Mouse (Mus musculus) lung, postnatal 14 days (tissue): ENCODE data around the gene Vav2.

Experiments used
- DNase-seq: peaks from one replicate; pipeline ENCODE4 v3.0.0; 2021

Vav2 gene

DNA sequence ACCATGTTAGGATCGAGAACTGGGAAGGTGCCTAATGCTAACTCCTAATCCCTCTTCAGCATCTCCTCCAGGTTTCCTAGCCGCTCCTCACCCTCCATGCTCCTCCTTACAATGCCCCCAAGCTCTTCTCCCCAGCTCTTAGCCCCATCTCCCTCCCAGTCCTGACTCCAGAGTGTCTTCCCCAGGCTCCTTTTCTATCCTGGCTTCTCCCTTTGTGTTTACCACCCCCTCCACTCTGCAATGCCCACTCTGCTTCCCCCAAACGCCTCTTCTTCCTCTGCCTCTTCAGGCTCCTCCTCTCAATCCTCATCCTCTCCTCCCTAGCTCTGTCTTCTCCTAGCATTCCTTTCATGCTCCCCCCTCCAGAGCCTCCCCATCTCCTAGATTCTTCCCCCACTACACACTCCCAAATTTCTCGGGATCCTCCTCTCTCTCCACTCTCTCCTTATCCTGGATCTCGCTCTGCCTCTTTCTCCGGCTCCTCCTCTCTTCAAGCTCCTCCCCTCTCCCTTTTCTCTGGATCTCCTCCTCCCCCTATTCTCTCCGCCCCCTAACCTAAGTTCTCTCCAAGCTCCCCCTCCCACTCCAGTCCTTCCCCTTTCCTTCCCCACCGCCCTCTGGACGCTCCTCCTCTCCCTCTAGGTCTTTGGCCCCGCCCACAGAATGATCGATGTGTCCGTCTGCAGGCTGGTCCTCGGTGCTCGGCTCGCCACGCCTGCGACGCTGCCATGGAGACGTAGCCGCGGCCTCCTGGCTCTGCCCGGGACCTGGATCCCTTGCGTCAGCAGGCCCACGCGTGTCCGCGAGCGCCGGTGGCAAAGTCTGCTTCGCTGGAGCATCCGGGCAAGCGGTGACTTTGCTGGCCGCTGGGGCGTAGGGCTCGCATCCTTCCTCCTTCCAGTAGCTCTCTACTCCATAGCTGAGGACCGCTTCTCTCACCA lies 15.2 kb upstream of the Vav2 start, which contains the start of gene Brd3os:
Gene Brd3os (plus strand): TSS at position 558 of the 941 bp plus-strand sequence.
- DNase-seq, result peak; percentile 94

DNA sequence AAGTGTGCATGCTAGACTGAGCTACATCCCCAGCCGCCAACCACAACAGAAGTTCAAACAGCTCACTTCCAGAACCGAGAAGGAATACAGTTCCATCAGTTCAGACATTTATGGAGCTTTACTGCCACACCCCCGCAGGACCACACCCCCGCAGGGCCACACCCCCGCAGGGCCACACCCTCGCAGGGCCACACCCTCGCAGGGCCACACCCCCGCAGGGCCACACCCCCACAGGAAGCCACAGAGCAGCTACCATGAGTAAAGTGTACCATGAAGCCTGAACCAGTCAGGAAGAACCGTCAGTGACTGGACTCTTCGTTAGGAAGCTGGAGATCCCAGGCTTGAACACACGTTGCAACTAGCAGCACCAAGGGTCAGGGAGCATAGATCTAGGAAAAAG lies 11.4 kb upstream of the Vav2 start:
- DNase-seq, result no peak

DNA sequence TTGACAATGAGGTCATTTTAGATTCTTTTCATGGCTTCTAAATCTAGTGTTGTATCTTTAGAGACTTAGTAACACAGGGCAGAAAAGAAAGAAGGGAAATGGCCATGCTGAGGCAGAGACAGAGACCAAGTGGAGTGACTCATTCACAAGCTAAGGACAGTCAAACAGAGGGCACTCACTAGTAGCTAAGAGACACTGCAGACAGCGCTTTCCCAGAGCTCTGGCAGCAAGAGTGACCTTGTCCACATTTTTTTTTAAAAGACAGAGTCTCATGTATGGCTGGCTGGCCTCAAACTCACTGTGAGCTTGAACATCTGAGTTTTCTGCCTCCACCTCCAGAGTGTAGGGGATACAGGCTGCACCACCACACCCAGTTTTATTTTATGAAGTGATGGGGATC lies 11.0 kb upstream of the Vav2 start:
- no peak for DNase-seq

DNA sequence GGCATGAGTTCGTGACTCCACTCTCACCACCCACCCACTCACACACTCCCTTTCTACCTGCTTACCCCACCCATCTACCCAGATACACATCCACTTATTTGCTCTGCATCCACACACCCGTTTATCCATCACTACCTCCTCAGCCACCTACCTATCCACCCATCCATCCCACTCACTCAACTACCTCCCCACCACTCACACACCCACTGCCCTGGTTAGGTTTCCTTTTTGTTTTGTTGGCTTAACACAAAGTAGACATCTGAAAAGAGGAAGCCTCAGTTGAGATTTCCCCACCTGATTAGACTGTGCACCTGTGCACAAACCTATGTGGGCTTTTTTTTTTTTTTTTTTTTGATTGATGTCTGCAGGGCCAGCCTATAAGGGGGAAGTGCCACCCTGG lies 5.8 kb upstream of the Vav2 start:
- DNase-seq, result no peak

DNA sequence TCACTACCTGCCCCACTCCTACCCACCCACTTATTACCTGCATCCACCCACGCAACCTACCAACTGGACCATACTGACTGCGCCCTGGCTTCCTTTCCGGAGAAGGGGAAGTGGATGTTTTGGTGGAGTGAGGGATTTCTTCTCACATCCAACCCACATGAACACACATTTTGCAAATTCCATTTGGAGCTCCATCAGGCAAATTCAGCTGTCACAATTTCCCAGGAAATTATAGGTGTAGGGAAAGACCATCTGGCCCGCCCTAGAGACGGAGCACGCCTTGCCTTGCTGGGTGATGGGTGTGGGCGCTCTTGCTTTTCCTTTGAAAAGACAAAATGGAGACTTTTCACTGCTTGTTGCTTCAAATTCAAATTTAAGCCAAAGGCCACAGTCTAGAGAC lies 3.8 kb upstream of the Vav2 start:
- DNase-seq, result no peak

DNA sequence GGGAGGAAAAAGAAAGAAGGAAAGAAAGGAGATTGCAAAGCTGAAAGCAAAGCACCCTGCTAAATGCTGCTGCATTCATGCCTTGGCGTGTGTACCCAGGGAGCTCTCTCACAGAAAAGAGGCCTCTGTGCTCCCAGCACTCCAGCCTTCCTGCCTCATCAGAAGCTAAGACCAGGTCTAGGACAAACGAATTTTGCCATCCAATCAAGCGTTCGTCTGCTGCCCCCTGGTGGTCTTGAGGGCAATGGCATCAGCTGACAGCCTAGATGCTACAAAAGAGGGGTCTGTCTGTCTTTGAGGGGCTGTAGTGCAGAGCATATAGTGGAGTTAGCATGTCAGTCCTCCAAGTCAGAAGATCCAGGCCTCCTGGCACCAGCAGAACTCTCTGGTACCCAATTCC lies 1.2 kb upstream of the Vav2 start:
- DNase-seq, result peak; percentile 92

DNA sequence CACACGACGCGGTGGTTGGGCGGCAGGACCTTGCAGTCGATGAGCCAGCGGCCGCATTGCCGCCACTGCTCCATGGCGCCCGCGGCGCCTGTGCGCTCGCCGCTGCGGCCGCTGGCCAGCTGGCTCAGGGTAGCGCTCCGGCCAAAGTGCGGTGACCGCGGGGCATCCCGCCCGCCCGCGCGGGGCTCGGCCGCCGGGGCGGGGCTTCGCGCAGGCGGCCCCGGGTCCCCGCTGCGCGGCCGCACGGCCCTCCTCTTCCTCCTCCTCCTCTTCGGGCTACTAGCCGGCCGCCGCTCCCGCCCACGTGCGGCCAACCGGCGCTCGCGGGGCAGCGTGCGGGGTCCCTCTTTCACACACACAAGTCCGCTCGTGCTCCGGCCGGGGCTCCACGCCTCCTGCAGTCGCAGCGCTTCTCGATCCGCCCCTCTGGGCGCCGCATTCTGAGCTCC lies 403 bp downstream of the Vav2 start:
- DNase-seq, result peak; percentile 55

DNA sequence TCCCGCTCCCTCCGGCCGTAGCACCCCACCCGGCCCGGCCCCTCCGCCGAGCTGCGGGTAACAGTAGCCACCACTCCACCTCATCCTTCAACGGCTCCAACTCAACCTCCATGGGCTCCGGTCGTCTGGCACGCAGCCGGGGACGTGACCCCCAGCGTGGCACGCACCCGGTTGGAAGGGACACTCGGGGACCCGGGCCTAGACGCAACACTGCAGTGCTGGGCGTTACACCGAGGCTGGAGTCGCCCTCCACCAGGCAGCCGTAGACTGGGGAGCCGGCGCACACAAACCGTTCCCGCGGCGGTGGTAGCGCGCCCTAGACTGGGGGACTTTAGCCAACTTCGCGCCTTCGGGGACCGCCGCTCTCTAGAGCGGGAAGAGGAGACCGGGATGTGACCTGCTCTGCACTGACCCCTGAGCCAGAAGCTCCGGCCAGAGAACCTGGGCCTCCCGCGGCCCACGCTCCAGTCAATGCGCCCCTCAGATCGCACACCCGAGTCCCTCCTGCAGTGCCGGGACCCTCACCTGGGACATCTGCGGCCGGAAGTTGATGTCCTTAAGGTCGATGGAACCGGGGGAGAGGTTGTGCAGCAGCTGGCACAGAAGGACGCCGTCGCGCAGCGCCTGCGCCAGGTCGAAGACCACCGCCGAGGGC lies 955 bp downstream of the Vav2 start:
- DNase-seq, result no peak

DNA sequence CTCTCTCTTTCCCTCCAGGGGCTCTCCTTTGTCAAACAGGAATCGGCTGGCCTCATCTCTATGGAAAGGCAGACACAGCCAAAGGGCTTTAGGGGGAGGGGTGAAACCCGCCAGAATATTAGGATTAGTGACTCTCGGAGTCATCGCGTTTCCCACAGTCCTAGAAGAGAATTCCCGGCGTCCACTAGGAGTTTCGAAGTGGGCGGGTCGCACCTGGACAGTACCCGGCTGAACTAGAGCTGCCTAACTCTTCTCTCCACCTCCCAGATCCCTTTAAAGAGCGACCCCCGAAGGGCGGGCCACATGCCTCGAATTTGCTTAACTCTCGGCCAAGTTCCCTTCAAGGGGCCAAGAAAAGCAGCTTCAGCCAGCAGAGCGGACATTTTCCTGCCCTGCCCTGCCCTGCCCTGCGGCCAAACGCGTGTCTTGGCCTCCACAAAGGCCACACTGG lies 1.6 kb downstream of the Vav2 start:
- no peak for DNase-seq

DNA sequence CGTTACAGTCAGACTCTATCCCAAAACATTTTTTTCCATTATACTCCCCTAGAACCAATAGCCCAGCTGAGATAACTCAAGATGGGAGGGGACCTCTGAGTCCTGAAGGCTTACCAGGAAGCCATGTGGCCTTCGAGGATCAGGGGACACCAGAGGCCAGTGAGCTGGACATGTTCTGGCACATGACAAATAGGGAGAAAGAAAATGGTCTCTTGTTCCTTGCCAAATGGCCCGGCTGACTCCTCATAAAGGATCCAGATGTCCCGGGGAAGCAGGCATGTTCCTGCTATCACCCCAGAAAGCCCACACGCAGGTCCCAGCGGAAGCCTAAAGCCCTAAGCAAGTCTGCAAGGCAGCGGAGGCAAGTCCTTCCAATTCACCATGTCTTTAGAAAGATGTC lies 3.2 kb downstream of the Vav2 start:
- no peak for DNase-seq

DNA sequence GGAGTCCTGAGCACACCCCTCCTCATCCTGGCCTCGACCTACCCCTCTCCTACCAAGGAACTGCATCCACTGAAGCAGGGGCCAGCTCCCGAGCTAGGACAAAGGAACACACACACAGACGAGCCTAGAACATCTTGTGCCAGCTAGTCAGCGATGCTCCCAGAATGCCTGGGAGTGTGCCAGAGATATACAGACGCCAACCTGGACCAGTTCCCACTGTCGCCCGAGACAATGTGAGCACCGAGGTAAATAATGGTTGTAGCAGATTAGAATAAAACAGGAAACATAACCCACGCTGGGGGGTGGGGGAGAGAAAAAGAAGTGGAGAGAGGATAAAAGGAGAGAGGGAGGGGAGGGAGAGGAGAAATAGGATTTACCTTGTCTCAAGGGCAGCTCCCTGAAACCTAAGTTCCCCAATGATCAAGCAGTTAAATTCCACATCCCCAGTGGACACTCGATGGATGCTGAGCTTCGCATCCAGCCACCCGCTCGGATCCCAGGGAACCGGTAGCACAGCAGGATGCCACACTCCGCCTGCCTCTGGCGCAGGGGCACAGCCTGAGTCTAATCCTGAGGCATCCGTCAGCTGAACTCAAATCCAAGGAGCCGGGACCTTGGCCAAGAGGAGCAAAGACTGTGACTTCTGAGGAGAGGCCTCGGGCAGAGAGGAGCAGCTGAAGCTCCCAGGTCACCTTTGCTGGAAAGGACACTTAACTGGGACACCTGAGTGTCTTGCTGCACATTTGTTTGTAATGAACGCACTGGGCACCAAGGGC lies 5.4 kb downstream of the Vav2 start:
- peak; percentile 81 for DNase-seq

DNA sequence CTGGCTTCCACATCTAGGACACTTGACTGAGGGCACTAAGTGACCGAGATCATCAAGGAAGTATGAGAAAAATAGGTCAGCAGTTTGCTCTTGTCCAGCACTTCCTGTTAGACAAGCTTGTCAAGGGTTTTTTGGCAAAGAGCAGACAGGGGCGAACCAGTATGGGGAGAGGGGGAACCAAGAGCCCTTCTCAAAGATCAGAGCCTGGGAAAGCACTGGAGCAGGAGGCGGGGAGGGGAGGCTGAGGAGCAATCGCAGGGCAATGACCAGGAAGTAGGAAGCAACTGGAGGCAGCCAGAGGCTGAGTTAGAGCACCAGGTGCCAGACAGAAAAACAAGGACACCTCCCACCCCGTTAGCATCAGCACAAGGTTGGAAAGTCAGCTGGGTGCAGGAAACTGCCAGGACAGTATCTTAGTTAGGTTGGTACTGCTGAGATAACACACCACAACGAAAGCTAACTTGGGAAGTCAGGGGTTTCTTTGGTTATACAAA lies 8.2 kb downstream of the Vav2 start:
- peak; percentile 63 for DNase-seq

DNA sequence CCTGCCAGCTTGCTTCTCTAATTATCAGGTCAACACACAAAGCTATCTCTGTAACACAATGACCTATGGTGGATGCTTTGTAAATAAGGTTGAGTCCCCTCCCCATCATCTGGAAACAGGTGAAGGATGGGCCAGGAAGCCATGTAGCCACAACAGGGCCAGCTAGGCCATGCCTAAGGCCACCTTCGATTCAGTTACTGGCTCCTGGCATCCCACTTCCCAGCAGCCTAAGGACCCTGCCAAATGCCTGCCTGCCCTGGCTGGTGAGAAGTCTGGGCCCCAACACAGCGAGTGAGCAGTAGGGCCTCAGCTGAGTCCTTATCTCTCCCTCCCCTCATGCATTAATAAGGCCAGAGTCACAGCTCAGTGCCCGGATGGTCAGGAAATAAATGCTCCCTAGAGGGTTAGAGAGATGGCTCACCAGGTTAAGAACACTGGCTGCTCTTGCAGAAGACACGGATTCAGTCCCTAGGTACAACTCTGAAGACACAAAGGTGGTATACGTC lies 9.1 kb downstream of the Vav2 start:
- no peak for DNase-seq

DNA sequence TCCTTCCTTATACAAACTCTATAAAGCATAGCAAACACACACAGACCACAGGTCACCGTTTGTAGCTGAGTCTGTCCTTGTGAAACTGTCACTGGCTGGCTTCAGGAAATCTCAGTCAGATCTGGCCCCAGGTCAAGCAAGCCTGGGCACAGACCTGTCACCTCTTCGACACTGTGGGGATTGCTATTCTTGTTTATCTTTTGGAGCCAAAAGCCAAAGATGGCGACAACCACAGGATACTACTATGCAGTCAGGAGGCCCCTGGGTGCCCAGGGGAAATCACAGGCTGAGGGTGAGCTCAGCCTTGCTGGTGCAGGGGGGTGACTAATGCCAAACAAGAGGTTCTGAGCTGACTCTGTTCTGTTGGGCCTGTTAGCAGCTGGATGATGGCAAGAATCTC lies 10.4 kb downstream of the Vav2 start:
- DNase-seq, result no peak

DNA sequence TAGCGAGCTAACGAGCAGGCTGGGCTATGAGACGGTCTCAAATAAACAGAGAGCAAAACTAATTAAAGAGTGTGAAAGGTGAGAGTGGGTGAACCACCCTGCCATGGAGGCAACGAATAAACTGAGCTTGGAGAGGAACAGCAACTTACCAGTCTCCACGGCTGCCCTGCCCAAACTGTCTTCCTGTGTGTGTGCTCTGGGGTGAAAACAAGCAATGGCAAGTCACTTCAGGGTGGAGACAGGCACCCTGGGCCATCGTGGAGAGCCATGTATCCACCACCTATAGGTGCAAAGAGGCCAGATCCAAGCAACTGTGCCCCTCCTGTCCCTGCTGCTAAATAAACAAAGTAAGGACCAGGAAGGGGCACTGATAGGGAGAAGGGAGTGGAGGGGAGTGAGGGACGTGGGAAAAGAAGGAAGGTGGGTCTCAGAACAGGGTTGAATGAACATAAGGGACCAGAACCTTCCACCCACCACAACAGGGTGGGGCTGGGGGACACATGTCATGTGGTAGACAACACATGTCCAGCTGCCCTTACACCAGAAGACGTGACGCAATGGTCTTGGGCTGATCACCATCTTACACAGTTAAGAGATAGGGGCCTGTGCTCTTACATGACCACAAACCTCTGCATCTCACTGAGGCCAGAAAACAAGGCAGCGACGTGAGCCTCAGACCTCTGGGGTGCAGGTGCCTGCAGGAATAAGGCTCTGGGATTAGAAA lies 11.6 kb downstream of the Vav2 start:
- no peak for DNase-seq

DNA sequence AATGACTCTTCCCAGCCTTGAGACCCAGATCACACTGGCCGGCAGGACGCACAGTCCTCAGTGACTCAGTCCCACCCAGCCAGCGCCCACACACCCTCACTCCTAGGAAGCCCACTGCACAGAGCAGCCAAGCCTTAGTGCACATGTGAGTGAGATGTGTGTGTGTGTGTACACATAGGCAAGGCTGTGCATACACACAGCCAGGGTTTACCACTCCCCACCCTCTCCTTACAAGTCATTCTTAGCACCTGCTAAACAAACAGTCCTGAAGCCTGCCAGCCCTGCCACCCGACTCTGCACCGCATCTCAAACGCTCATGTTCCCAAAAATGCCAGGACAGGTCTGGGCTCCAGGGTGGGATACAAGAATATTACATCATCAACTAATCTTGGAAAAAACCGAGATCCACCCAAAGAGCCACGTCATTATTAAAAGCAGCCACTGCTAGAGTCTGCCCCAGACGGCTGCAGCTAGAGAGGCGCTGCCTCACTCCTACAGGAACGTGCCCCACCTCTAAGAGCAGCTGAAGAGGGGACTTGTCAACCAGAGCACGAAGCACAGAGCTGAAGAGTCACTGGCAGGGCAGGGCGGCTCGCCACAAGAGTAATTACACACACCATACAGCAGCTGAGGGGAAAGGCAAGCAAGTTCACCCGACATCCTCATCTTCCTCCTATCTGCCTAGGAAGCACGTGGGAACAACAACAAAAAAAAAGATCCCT lies 12.7 kb downstream of the Vav2 start:
- peak; percentile 58 for DNase-seq

DNA sequence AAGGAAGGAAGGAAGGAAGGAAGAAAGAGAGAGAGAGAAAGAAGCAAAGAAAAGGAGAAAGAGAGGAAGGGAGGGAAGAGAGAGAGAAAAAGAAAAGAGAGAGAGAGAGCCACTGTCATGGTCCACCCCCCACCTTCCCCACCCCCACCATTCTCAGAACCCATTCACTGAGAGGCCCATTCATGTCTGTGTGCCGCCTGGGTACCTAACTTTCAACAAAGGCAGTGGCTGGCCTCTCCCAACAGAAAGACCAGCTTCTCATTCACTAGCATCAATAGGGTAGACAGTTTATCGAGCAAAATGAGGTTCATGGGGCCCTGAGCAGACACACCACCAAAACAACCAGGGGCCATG lies 13.3 kb downstream of the Vav2 start:
- no peak for DNase-seq

DNA sequence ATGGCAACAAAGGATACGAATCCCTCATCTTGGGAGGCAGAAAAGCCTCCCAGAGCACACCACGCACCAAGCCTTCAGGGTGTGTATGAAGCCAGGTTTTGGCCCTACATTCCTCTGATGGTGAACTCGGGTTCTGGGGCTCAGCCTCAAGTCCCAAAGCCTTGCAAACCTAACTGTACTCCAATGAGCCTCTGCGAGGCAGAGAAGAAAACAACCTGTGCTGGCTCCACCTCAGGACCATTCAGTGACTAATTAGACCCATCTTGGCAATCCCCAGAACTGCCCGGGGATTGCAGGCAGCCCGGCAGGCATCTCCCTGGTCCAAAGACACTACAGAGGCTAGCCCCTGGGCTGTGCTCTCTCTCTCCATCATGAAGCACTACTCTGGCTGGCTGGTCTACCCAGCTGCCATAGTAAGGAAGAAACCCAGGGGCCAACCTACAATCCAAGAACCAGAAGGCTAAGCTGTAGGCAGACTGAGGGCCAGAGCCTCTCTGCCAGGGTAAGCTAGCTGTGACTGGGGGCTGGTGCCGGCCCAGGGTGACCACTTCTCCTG lies 14.5 kb downstream of the Vav2 start:
- DNase-seq, result no peak

DNA sequence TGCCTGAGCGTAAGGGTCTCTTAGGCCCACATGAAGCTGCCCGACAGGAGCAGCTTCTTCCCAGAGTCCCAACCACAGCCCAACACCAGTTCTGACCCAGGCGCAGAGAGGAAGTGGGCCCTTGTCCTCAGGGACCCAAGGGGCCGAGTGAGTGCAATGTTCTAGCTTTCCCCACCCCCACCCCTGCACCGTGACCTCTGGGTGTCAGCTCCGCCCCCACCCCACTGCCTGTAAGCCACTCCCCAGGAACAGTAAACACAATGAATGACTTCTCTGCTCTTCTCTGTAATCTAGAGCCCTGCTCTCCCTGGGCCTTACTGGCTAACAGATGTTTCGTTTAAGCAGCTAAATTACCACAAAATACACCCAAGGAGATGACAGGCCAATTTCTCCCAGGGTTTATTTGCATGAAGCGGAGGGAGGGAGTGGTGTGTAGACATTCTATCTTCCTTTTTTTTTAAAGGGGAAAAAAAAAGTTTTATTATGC lies 15.1 kb downstream of the Vav2 start:
- peak; percentile 54 for DNase-seq

DNA sequence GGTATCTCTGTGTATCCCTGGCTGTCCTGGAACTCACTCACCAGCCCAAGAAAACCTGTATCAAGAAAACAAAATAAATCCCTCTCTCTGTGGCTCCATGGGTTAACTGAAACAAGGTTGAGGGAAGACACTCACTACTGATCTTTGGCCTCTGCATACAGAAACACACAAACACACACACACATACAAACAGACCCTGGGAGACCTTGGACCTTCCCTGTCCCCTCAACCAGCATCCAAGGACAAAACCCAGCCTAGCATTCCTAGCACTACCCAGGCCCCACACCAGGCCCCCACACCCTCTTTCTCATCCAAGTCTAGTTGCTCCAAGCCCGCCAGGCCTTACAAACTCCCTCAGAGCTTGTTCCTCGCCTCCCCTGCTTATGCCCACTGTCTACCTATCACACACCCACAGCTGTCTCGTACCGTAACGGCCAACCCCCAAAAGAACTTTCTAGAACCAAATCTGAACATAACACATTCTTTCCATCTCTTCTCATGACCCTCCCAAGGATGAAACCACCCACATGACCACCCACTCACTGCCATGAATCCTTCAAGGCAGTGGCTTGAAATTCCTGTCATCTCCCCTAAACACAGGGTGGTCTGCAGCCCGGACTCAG lies 16.2 kb downstream of the Vav2 start:
- DNase-seq, result no peak

DNA sequence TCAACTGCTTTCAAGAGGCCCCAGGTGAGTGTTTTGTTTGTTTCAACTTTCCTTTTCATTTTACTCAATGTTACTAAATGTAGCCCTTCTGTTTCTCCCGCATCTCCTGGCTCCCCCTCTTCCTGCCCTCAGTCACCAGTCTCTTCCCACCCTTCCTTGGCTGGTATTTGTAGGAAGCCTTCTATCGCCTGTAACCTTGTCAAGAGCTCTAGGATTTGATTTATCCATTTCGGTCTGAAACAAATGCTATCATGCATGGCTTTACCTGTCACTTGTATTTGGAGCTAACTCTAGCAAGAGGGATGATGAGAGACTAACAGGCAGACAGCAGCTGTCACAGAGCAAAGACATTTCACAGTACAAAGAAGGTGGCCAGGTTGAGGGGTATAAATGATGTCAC lies 18.6 kb downstream of the Vav2 start:
- no peak for DNase-seq
